Mouse (Mus musculus) embryonic facial prominence, embryonic 13.5 days (tissue): ENCODE results near the gene Extl1. TPM values are rescaled to one million over a fixed set of nuclear protein-coding genes. Genes with fewer than 3 reads are reported as not detected.

Source experiments
- ATAC-seq: fragments of 200-750 bp; cut with Nextera tagmentation; 2 replicates; pipeline ENCODE4 v1.8.0; 2017; ENCODE audit warnings: low read depth; ENCODE audit not compliant: insufficient number of reproducible peaks, insufficient read depth, low FRiP score, low TSS enrichment
- H3K27ac ChIP-seq: fragments of 300-500 bp; sonication (generic); 2 replicates; pipeline ENCODE4 v1.5.1; 2015; ENCODE audit warnings: moderate library complexity, mild to moderate bottlenecking, inconsistent platforms
- H3K27me3 ChIP-seq: fragments of 300-500 bp; sonication (generic); 2 replicates; pipeline ENCODE4 v1.6.1; 2015; ENCODE audit warnings: mild to moderate bottlenecking, inconsistent platforms
- H3K36me3 ChIP-seq: fragments of 300-500 bp; sonication (generic); 2 replicates; pipeline ENCODE4 v1.6.1; 2015; ENCODE audit warnings: mild to moderate bottlenecking, inconsistent platforms
- H3K4me1 ChIP-seq: fragments of 300-500 bp; sonication (generic); 2 replicates; pipeline ENCODE4 v1.6.1; 2015; ENCODE audit warnings: inconsistent platforms
- H3K4me2 ChIP-seq: fragments of 300-500 bp; sonication (generic); 2 replicates; pipeline ENCODE4 v1.6.1; 2015; ENCODE audit warnings: moderate library complexity, mild to moderate bottlenecking, inconsistent platforms
- H3K4me3 ChIP-seq: fragments of 300-500 bp; sonication (generic); 2 replicates; pipeline ENCODE4 v1.5.1; 2015; ENCODE audit warnings: mild to moderate bottlenecking, inconsistent platforms
- H3K9ac ChIP-seq: fragments of 300-500 bp; sonication (generic); 2 replicates; pipeline ENCODE4 v1.6.1; 2015; ENCODE audit warnings: mild to moderate bottlenecking, inconsistent platforms
- H3K9me3 ChIP-seq: fragments of 300-500 bp; sonication (generic); 2 replicates; pipeline ENCODE4 v1.6.1; 2016; ENCODE audit warnings: inconsistent platforms
- WGBS: fragments of 180-500 bp; shearing (Covaris S2); methylation state at CpG from one replicate; pipeline ENCODE4 v1.1.7; 2015; ENCODE audit warnings: mixed read lengths; 5-methylcytosine and 5-hydroxymethylcytosine counted together
- polyA plus RNA-seq: library from polyadenylated mRNA; unstranded; fragments of >200 nt; fragmentation: Nextera tagmentation; extraction: Ambion mirVana; gene quantifications from 2 replicates; pipeline ENCODE4 v1.2.1, GENCODE M21; 2015

The Extl1 gene
- polyA plus RNA-seq, 1 experiment from 2014 or later: 4.5 TPM

- peaks cover 5% of the 10 kb centered on the region for H3K9me3 ChIP-seq
- H3K27ac ChIP-seq: no peak overlapping the region
- 81% methylated on average over 9 of the region's 9 CpGs for WGBS
- no peak overlapping the region for H3K4me2 ChIP-seq
- H3K4me3 ChIP-seq: no peak overlapping the region
- peaks cover 21% of the 10 kb centered on the region for H3K4me1 ChIP-seq
- H3K36me3 ChIP-seq: no peaks in the 10 kb centered on the region
- no peaks in the 10 kb centered on the region for H3K27me3 ChIP-seq
- ATAC-seq: no peak
- H3K9ac ChIP-seq: no peak overlapping the region
These were observed 73.0 kb downstream of the Extl1 start for GRCm38 (mm10) chr4:134310656-134311055.

GRCm38 (mm10) chr4:134310106-134310505 is 73.5 kb downstream of the Extl1 start:
- Histone ChIP-seq H3K9ac (no peak overlapping the region), H3K27me3 (no peaks in the 10 kb centered on the region), H3K27ac (no peak overlapping the region), H3K9me3 (peaks cover 5% of the 10 kb centered on the region), H3K4me3 (no peak overlapping the region), H3K36me3 (no peaks in the 10 kb centered on the region), H3K4me2 (no peak overlapping the region), H3K4me1 (peaks cover 21% of the 10 kb centered on the region)
- WGBS: 88% methylated on average over 7 of the region's 7 CpGs
- ATAC-seq: no peak

- Histone ChIP-seq H3K4me2 (peak overlapping the region; percentile 37), H3K9me3 (no peaks in the 10 kb centered on the region), H3K36me3 (no peaks in the 10 kb centered on the region), H3K27ac (no peak overlapping the region), H3K27me3 (no peaks in the 10 kb centered on the region), H3K4me1 (peaks cover 12% of the 10 kb centered on the region), H3K4me3 (no peak overlapping the region), H3K9ac (no peak overlapping the region)
- 11% methylated on average over 12 of the region's 12 CpGs for WGBS
- ATAC-seq: no peak
These were observed 76.1 kb downstream of the Extl1 start for GRCm38 (mm10) chr4:134307367-134308072.

- 75% methylated on average over 2 of the region's 2 CpGs for WGBS
These were observed 76.7 kb downstream of the Extl1 start for GRCm38 (mm10) chr4:134306963-134307362.

More at GRCm38 (mm10) chr4:134306963-134307362, 76.7 kb downstream of the Extl1 start:
- Histone ChIP-seq H3K4me2 (peak overlapping the region; percentile 37), H3K4me3 (no peak overlapping the region), H3K9me3 (no peaks in the 10 kb centered on the region), H3K4me1 (peaks cover 12% of the 10 kb centered on the region), H3K27ac (no peak overlapping the region), H3K36me3 (no peaks in the 10 kb centered on the region), H3K9ac (no peak overlapping the region), H3K27me3 (no peaks in the 10 kb centered on the region)
- ATAC-seq: no peak

Other genes starting within 250 kb of the Extl1 start
- gene Cep85, start 196.7 kb downstream of the Extl1 start, polyA plus RNA-seq: 36.2 and 37.4 TPM in 2 replicates
- not detected in 2 replicates for gene Gm7534, start 180.8 kb downstream of the Extl1 start, polyA plus RNA-seq
- 0.18 TPM in 1 of 2 replicates, not detected in the other for gene Catsper4, start 156.5 kb downstream of the Extl1 start, polyA plus RNA-seq
- gene Cnksr1, start 145.5 kb downstream of the Extl1 start, polyA plus RNA-seq: 2.9 and 3.9 TPM in 2 replicates
- 0.72 TPM in 1 of 2 replicates, not detected in the other for gene E130218I03Rik, start 140.2 kb downstream of the Extl1 start, polyA plus RNA-seq
- 18.8 and 19.7 TPM in 2 replicates for gene Zfp593, start 138.3 kb downstream of the Extl1 start, polyA plus RNA-seq
- gene Gm30191, start 136.9 kb downstream of the Extl1 start, polyA plus RNA-seq: not detected in 2 replicates
- 3.9 and 6.4 TPM in 2 replicates for gene Grrp1, start 129.7 kb downstream of the Extl1 start, polyA plus RNA-seq
- 23.4 and 23.8 TPM in 2 replicates for gene Pdik1l, start 96.0 kb downstream of the Extl1 start, polyA plus RNA-seq
- gene Trim63, start 68.7 kb downstream of the Extl1 start, polyA plus RNA-seq: 1.2 and 1.7 TPM in 2 replicates
- 0.34 and 0.38 TPM in 2 replicates for gene Slc30a2, start 40.7 kb downstream of the Extl1 start, polyA plus RNA-seq
- 12.0 and 13.0 TPM in 2 replicates for gene Pafah2, start 12.5 kb upstream of the Extl1 start, polyA plus RNA-seq
- gene Stmn1, start 84.5 kb upstream of the Extl1 start, polyA plus RNA-seq: 2,120 and 2,313 TPM in 2 replicates
- gene Paqr7, start 112.8 kb upstream of the Extl1 start, polyA plus RNA-seq: 3.8 and 4.0 TPM in 2 replicates
- gene Aunip, start 127.1 kb upstream of the Extl1 start, polyA plus RNA-seq: 10.6 and 11.7 TPM in 2 replicates
- gene Mtfr1l, start 151.5 kb upstream of the Extl1 start, polyA plus RNA-seq: 129 and 130 TPM in 2 replicates
- 15.4 and 16.2 TPM in 2 replicates for gene Selenon, start 168.3 kb upstream of the Extl1 start, polyA plus RNA-seq